Mouse (Mus musculus): ENCODE measurements around the gene Lonp2. TPM values are rescaled to one million over a fixed set of nuclear protein-coding genes. Genes with fewer than 3 reads are reported as not detected.

Lonp2 gene
- polyA plus RNA-seq, 1 experiment from 2014 or later = 53.5 TPM

GRCm38 (mm10) chr8:86630212-86630611, 6.4 kb downstream of the Lonp2 start:
- 67% methylated on average over 5 of the region's 5 CpGs for WGBS
- Histone ChIP-seq H3K4me3 (ENCODE audit: low read depth, low read length) (no peak overlapping the region), H3K9ac (ENCODE audit: low read depth, low read length) (no peak overlapping the region), H3K36me3 (ENCODE audit: control insufficient read depth, insufficient read depth) (peaks cover 16% of the 10 kb centered on the region), H3K4me1 (replicated peaks; ENCODE audit: control insufficient read depth, insufficient read depth, low read length) (peaks cover 5% of the 10 kb centered on the region), H3K9me3 (ENCODE audit: control insufficient read depth) (no peaks in the 10 kb centered on the region), H3K27me3 (replicated peaks; ENCODE audit: control insufficient read depth, insufficient read depth, low read length) (no peaks in the 10 kb centered on the region), H3K27ac (ENCODE audit: low read depth, low read length) (no peak overlapping the region), H3K4me2 (replicated peaks; ENCODE audit: low read depth) (no peak overlapping the region)
- TF ChIP-seq CTCF (IDR thresholded peaks at IDR 0.05; ENCODE audit: low read depth) = no peak
- no peak for ATAC-seq

- peaks cover 24% of the 10 kb centered on the region for H3K36me3 ChIP-seq (ENCODE audit: control insufficient read depth, insufficient read depth)
- no peak overlapping the region for H3K27ac ChIP-seq (ENCODE audit: low read depth, low read length)
- ATAC-seq = no peak
- 73% methylated on average over 4 of the region's 4 CpGs for WGBS
- H3K27me3 ChIP-seq (replicated peaks; ENCODE audit: control insufficient read depth, insufficient read depth, low read length) = no peaks in the 10 kb centered on the region
- H3K4me2 ChIP-seq (replicated peaks; ENCODE audit: low read depth) = no peak overlapping the region
- H3K9ac ChIP-seq (ENCODE audit: low read depth, low read length) = no peak overlapping the region
- no peak for TF ChIP-seq CTCF (IDR thresholded peaks at IDR 0.05; ENCODE audit: low read depth)
- H3K4me3 ChIP-seq (ENCODE audit: low read depth, low read length) = no peak overlapping the region
- peaks cover 4% of the 10 kb centered on the region; the same call in 1 of the 2 replicates for H3K4me1 ChIP-seq (replicated peaks; ENCODE audit: control insufficient read depth, insufficient read depth, low read length)
- H3K9me3 ChIP-seq (ENCODE audit: control insufficient read depth) = no peaks in the 10 kb centered on the region
Measured at GRCm38 (mm10) chr8:86631395-86631794, 7.6 kb downstream of the Lonp2 start.

GRCm38 (mm10) chr8:86637826-86638225, 14.0 kb downstream of the Lonp2 start:
- H3K27ac ChIP-seq (ENCODE audit: low read depth, low read length) = no peak overlapping the region
- H3K9me3 ChIP-seq (ENCODE audit: control insufficient read depth) = no peaks in the 10 kb centered on the region
- H3K9ac ChIP-seq (ENCODE audit: low read depth, low read length) = no peak overlapping the region
- no peak overlapping the region for H3K4me2 ChIP-seq (replicated peaks; ENCODE audit: low read depth)
- no peak for TF ChIP-seq CTCF (IDR thresholded peaks at IDR 0.05; ENCODE audit: low read depth)
- no peaks in the 10 kb centered on the region for H3K27me3 ChIP-seq (replicated peaks; ENCODE audit: control insufficient read depth, insufficient read depth, low read length)
- H3K36me3 ChIP-seq (ENCODE audit: control insufficient read depth, insufficient read depth) = peaks cover 74% of the 10 kb centered on the region
- no peak overlapping the region for H3K4me3 ChIP-seq (ENCODE audit: low read depth, low read length)
- no peak for ATAC-seq
- H3K4me1 ChIP-seq (replicated peaks; ENCODE audit: control insufficient read depth, insufficient read depth, low read length) = no peaks in the 10 kb centered on the region
- 90% methylated on average over 4 of the region's 4 CpGs for WGBS

GRCm38 (mm10) chr8:86638981-86639380, 15.1 kb downstream of the Lonp2 start:
- Histone ChIP-seq H3K4me1 (replicated peaks; ENCODE audit: control insufficient read depth, insufficient read depth, low read length) (no peaks in the 10 kb centered on the region), H3K9me3 (ENCODE audit: control insufficient read depth) (no peaks in the 10 kb centered on the region), H3K36me3 (ENCODE audit: control insufficient read depth, insufficient read depth) (peaks cover 69% of the 10 kb centered on the region), H3K4me2 (replicated peaks; ENCODE audit: low read depth) (no peak overlapping the region), H3K27me3 (replicated peaks; ENCODE audit: control insufficient read depth, insufficient read depth, low read length) (no peaks in the 10 kb centered on the region), H3K4me3 (ENCODE audit: low read depth, low read length) (no peak overlapping the region), H3K9ac (ENCODE audit: low read depth, low read length) (no peak overlapping the region), H3K27ac (ENCODE audit: low read depth, low read length) (no peak overlapping the region)
- no peak for TF ChIP-seq CTCF (IDR thresholded peaks at IDR 0.05; ENCODE audit: low read depth)
- ATAC-seq = no peak
- 86% methylated on average over 4 of the region's 4 CpGs for WGBS

- Histone ChIP-seq H3K4me2 (replicated peaks; ENCODE audit: low read depth) (no peak overlapping the region), H3K4me3 (ENCODE audit: low read depth, low read length) (no peak overlapping the region), H3K27ac (ENCODE audit: low read depth, low read length) (no peak overlapping the region), H3K9me3 (ENCODE audit: control insufficient read depth) (no peaks in the 10 kb centered on the region), H3K4me1 (replicated peaks; ENCODE audit: control insufficient read depth, insufficient read depth, low read length) (no peaks in the 10 kb centered on the region), H3K27me3 (replicated peaks; ENCODE audit: control insufficient read depth, insufficient read depth, low read length) (no peaks in the 10 kb centered on the region), H3K36me3 (ENCODE audit: control insufficient read depth, insufficient read depth) (peaks cover 48% of the 10 kb centered on the region), H3K9ac (ENCODE audit: low read depth, low read length) (no peak overlapping the region)
- ATAC-seq = no peak
- TF ChIP-seq CTCF (IDR thresholded peaks at IDR 0.05; ENCODE audit: low read depth) = peak; percentile 48
- whole genome bisulfite sequencing = 89% methylated on average over 3 of the region's 3 CpGs
Measured at GRCm38 (mm10) chr8:86642682-86643081, 18.8 kb downstream of the Lonp2 start.

GRCm38 (mm10) chr8:86644661-86645060, 20.8 kb downstream of the Lonp2 start:
- Histone ChIP-seq H3K4me2 (replicated peaks; ENCODE audit: low read depth) (no peak overlapping the region), H3K27me3 (replicated peaks; ENCODE audit: control insufficient read depth, insufficient read depth, low read length) (no peaks in the 10 kb centered on the region), H3K9ac (ENCODE audit: low read depth, low read length) (no peak overlapping the region), H3K9me3 (ENCODE audit: control insufficient read depth) (no peaks in the 10 kb centered on the region), H3K27ac (ENCODE audit: low read depth, low read length) (no peak overlapping the region), H3K4me3 (ENCODE audit: low read depth, low read length) (no peak overlapping the region), H3K4me1 (replicated peaks; ENCODE audit: control insufficient read depth, insufficient read depth, low read length) (no peaks in the 10 kb centered on the region), H3K36me3 (ENCODE audit: control insufficient read depth, insufficient read depth) (peaks cover 30% of the 10 kb centered on the region)
- no peak for ATAC-seq
- 97% methylated on average over 4 of the region's 4 CpGs for WGBS
- TF ChIP-seq CTCF (IDR thresholded peaks at IDR 0.05; ENCODE audit: low read depth) = no peak

- Histone ChIP-seq H3K36me3 (ENCODE audit: control insufficient read depth, insufficient read depth) (peaks cover 17% of the 10 kb centered on the region), H3K27me3 (replicated peaks; ENCODE audit: control insufficient read depth, insufficient read depth, low read length) (no peaks in the 10 kb centered on the region), H3K4me3 (ENCODE audit: low read depth, low read length) (no peak overlapping the region), H3K27ac (ENCODE audit: low read depth, low read length) (no peak overlapping the region), H3K9ac (ENCODE audit: low read depth, low read length) (no peak overlapping the region), H3K9me3 (ENCODE audit: control insufficient read depth) (no peaks in the 10 kb centered on the region), H3K4me1 (replicated peaks; ENCODE audit: control insufficient read depth, insufficient read depth, low read length) (no peaks in the 10 kb centered on the region), H3K4me2 (replicated peaks; ENCODE audit: low read depth) (no peak overlapping the region)
- 92% methylated on average over 3 of the region's 3 CpGs for WGBS
- no peak for ATAC-seq
- TF ChIP-seq CTCF (IDR thresholded peaks at IDR 0.05; ENCODE audit: low read depth) = no peak
Measured at GRCm38 (mm10) chr8:86647771-86648170, 23.9 kb downstream of the Lonp2 start.
